Mouse (Mus musculus) lung, embryonic 14.5 days (tissue): Measurements from ENCODE around the gene Sparcl1. TPM values are rescaled to one million over a fixed set of nuclear protein-coding genes. Genes with fewer than 3 reads are reported as not detected.

Experiments
- ATAC-seq: fragments of 200-750 bp; cut with Nextera tagmentation; 2 replicates; pipeline ENCODE4 v1.8.0; 2017; ENCODE audit warnings: mild to moderate bottlenecking, moderate TSS enrichment, moderate library complexity; ENCODE audit not compliant: insufficient read depth
- DNase-seq: peaks from one replicate; pipeline ENCODE4 v3.0.0-alpha.2; 2015
- H3K27ac ChIP-seq: fragments of 300-500 bp; sonication (generic); 2 replicates; pipeline ENCODE4 v1.5.1; 2014; ENCODE audit warnings: low read depth, mild to moderate bottlenecking, moderate library complexity
- H3K27me3 ChIP-seq: fragments of 300-500 bp; sonication (generic); 2 replicates; pipeline ENCODE4 v1.6.1; 2014; ENCODE audit warnings: low read length, control low read depth; ENCODE audit not compliant: insufficient read depth
- H3K36me3 ChIP-seq: fragments of 300-500 bp; sonication (generic); 2 replicates; pipeline ENCODE4 v1.6.1; 2014; ENCODE audit warnings: control low read depth; ENCODE audit not compliant: insufficient read depth
- H3K4me1 ChIP-seq: fragments of 300-500 bp; sonication (generic); 2 replicates; pipeline ENCODE4 v1.6.1; 2014; ENCODE audit warnings: antibody characterized with exemption, control low read depth; ENCODE audit not compliant: insufficient read depth
- H3K4me2 ChIP-seq: fragments of 300-500 bp; sonication (generic); 2 replicates; pipeline ENCODE4 v1.6.1; 2014; ENCODE audit warnings: mild to moderate bottlenecking
- H3K4me3 ChIP-seq: fragments of 300-500 bp; sonication (generic); 2 replicates; pipeline ENCODE4 v1.5.1; 2014; ENCODE audit warnings: low read depth, low read length
- H3K9ac ChIP-seq: fragments of 300-500 bp; sonication (generic); 2 replicates; pipeline ENCODE4 v1.6.1; 2014
- H3K9me3 ChIP-seq: fragments of 300-500 bp; sonication (generic); 2 replicates; pipeline ENCODE4 v1.6.1; 2016; ENCODE audit warnings: low read depth, low read length, control low read depth
- CTCF ChIP-seq: IDR thresholded peaks from 2 replicates; pipeline ENCODE4 v1.5.1; 2016; ENCODE audit warnings: antibody characterized with exemption, low read depth
- WGBS: fragments of 180-500 bp; shearing (Covaris S2); extraction: QIAGEN DNeasy Blood & Tissue Kit; methylation state at CpG from one replicate; pipeline ENCODE4 v1.1.7; 2014; 5-methylcytosine and 5-hydroxymethylcytosine counted together
- polyA plus RNA-seq: library from polyadenylated mRNA; unstranded; fragments of >200 nt; fragmentation: Nextera tagmentation; extraction: Ambion mirVana; gene quantifications from 2 replicates; pipeline ENCODE4 v1.2.1, GENCODE M21; 2014

Sparcl1 gene
- polyA plus RNA-seq, 1 experiment from 2014 or later: 296 TPM

DNA sequence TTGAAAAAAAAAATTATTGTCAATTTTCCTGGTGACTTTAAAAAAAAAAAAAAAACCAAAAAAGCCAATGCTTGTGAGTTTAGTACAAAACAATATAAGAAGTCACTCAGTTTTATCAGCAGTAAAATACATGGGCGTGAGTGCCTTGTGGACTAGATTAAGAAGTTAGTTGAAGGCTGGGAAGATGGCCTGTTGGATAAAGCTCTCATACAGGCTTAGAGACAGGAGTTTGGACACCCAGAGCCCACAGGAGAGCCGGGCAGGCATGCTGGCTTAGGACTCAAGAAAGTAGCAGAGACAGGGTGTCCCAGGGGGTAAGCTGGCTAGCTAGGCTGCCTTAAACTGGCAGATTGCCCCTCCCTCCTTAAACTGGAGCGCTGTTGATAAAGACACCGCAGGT is 58.6 kb downstream of the Sparcl1 start:
- H3K9ac ChIP-seq: no peak overlapping the region
- H3K4me1 ChIP-seq: no peaks in the 10 kb centered on the region
- no peaks in the 10 kb centered on the region for H3K9me3 ChIP-seq
- H3K36me3 ChIP-seq: peaks cover 43% of the 10 kb centered on the region
- no peak for TF ChIP-seq CTCF
- WGBS: 94% methylated on average over 4 of the region's 4 CpGs
- no peaks in the 10 kb centered on the region for H3K27me3 ChIP-seq
- no peak overlapping the region for H3K27ac ChIP-seq
- no peak overlapping the region for H3K4me3 ChIP-seq
- ATAC-seq (no peak), DNase-seq (no peak)
- H3K4me2 ChIP-seq: no peak overlapping the region

DNA sequence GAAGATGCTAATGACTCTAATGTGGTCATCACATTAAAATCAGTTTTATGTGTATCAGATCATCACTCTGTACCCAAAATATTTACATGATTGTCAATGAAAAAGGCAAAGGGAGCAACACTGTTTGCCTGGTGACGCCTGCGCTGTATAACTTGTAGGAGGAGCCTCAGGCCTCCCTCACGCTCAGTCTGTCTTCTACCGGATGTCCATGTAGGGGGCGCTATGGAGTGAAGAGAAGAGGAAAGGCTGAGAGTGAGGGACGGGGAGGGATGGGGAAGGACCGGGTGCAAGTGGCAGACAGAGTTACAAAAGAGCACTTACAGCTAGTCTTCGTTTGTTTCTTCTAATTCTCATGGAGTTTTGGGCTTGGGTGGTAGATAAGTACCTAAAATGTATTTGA is 60.6 kb downstream of the Sparcl1 start:
- TF ChIP-seq CTCF: peak; percentile 56
- H3K9me3 ChIP-seq: no peaks in the 10 kb centered on the region
- H3K4me2 ChIP-seq: no peak overlapping the region
- H3K36me3 ChIP-seq: peaks cover 28% of the 10 kb centered on the region
- no peak overlapping the region for H3K9ac ChIP-seq
- ATAC-seq (no peak), DNase-seq (peak; percentile 26)
- no peak overlapping the region for H3K4me3 ChIP-seq
- 59% methylated on average over 8 of the region's 8 CpGs for WGBS
- no peaks in the 10 kb centered on the region for H3K27me3 ChIP-seq
- H3K27ac ChIP-seq: no peak overlapping the region
- 0 out of 2 replicates have a peak, but pooled peaks cover 4% of the 10 kb centered on the region for H3K4me1 ChIP-seq

DNA sequence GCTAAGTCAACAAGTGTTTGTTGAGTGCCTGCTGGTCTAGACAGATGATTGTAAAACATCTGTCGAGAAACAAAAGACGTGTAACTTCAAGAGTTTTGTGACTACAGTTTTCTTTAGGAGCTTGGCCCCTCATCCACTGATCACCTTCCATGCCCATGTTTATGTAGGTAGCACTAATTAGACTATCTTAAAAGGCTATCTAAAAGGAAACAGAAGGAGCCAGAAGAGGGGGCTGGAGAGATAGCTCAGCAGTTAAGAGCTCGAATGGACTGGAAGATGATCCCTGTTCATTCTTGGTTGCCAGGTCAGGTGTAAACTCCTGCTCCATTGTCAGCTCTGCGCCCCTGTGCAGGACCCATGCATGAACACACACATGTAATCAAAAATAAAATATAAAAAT is 65.4 kb downstream of the Sparcl1 start:
- ATAC-seq (no peak), DNase-seq (no peak)
- Histone ChIP-seq H3K36me3 (peaks cover 20% of the 10 kb centered on the region), H3K9ac (peak overlapping the region; percentile 89; the same call in 1 of the 2 replicates), H3K4me1 (0 out of 2 replicates have a peak, but pooled peaks cover 8% of the 10 kb centered on the region), H3K4me2 (peak overlapping the region; percentile 84), H3K27me3 (no peaks in the 10 kb centered on the region), H3K4me3 (peak overlapping the region; percentile 83), H3K9me3 (no peaks in the 10 kb centered on the region), H3K27ac (no peak overlapping the region)
- peak; percentile 10; the same call in 1 of the 2 replicates for TF ChIP-seq CTCF
- 35% methylated on average over 4 of the region's 4 CpGs for WGBS

DNA sequence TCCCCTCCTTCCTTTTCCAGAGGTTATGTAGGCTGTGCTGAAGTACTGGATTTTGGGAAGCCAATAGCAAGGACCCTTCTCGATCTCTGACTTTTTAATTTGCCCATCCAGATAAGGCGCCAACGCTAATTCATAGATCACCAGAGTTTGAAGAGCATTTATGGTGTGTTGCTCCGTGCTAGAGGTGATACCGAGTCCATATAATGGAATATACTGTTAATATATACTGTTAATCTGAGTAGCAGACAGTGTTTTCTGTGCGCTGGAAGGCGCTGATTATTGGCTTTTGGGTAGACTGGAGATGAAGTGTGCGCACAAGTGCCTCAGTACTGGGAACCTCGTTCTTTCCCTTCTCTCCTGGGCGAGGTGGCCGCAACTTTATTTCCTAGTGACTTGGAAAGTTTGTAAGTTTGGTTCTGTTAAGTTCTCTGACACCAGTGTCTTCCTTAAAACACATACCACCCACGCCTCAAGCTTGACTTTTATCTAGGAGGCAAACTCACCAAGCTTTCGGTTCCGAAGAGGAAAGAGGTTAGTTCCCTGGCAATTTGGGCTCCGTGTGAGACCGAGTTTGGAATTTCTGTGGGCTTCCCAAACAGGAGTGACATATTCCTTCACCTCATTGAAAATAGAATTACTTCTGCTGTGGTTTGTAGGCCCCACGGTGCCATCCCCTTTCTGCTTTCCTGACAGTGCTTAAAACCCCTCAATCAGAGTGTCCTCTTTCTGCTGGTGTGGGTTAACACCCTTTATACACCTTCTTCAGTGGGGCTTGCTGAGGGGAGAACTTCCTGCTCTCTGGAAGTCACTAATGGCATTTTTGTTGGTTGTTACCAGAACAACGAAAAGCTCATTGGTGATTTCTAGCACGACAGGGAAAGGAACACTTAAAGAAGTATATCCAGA is 66.1 kb downstream of the Sparcl1 start:
- 0 out of 2 replicates have a peak, but pooled peaks cover 8% of the 10 kb centered on the region for H3K4me1 ChIP-seq
- ATAC-seq (no peak), DNase-seq (peak; percentile 51)
- H3K9ac ChIP-seq: peak overlapping the region; percentile 89
- peak overlapping the region; percentile 87 for H3K27ac ChIP-seq
- H3K9me3 ChIP-seq: no peaks in the 10 kb centered on the region
- peak overlapping the region; percentile 83 for H3K4me3 ChIP-seq
- TF ChIP-seq CTCF: no peak
- H3K4me2 ChIP-seq: peak overlapping the region; percentile 84
- WGBS: 4% methylated on average over 19 of the region's 19 CpGs
- peaks cover 20% of the 10 kb centered on the region for H3K36me3 ChIP-seq
- no peaks in the 10 kb centered on the region for H3K27me3 ChIP-seq

DNA sequence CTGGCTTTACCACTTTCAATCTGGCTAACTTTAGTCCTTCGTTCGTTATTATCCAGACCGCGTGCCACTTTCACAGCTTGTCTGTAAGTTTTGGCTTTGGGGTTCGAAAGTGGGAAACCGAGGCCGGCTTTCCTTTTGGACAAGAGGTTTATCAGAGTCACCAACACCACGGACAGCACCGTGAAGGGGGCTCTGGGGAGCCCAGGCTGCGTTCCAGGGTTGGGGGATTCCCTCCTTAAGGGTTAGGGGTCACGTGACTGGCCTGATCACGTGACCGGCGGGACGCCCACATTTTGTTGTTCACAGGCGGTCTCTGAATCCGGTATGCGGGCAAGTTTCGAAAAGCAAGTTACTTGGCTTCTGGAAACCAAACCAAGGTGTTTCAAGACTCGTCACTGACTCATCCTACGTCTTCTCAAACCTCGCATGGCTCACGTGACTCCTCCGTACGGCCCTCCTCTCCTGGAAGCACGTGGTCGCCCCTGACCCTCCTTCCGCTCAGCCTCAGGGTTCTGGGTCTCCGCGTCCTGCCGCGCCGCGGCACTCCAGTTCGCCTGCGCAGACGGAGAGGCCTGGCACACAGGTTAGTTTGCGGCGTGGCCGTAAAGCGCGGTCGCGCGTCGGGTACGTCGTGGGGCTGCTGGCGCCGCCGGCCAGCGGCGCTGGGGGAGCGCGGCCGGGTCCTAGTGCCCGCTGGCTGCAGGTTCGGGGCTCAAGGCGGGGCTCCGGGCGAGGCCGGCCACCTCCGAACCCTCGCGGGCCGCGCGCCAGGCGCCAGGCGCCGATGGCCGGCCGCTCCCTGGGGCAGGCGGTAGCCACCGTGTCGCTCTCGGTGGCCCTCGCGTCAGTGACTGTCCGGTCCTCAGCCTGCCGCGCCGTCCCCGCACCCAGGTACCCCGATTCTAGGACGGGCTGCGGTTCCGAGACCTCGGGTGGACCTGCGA is 67.0 kb downstream of the Sparcl1 start, which contains the start of gene Nudt9:
Gene Nudt9 (plus strand): TSS at position 51 of the 944 bp plus-strand sequence.
- Histone ChIP-seq H3K4me3 (peak within 1 kb of the TSS; percentile 83), H3K4me1 (0 out of 2 replicates have a peak, but pooled peaks cover 8% of the 10 kb centered on the region), H3K27me3 (no peaks in the 10 kb centered on the region), H3K36me3 (peaks cover 11% of the 10 kb centered on the region), H3K27ac (peak within 1 kb of the TSS; percentile 87), H3K9me3 (no peaks in the 10 kb centered on the region), H3K4me2 (peak within 1 kb of the TSS; percentile 84), H3K9ac (peak within 1 kb of the TSS; percentile 89)
- WGBS: 4% methylated on average over 89 of the region's 90 CpGs
- ATAC-seq (peak; percentile 98), DNase-seq (peak; percentile 99)
- TF ChIP-seq CTCF: no peak

DNA sequence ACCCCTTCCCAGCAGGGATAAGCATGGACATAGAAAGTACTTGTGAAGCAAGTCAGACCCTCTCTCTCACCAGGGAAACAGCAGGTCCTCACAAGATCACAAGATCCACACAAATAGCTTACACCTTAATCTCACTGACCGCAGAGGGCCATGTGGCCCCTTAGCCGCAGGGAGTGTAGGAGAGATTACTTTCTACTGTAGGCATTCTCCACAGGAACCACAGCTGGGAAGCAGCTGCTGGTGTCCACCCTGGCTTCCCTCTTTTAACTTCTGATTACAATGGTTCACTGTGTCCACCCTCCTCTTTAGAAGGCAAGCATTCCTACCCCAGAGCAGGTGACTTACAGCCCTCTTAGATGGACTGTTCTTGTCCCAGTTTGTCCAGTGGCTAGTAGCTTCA is 69.8 kb downstream of the Sparcl1 start:
- 0 out of 2 replicates have a peak, but pooled peaks cover 8% of the 10 kb centered on the region for H3K4me1 ChIP-seq
- H3K36me3 ChIP-seq: no peaks in the 10 kb centered on the region
- no peak overlapping the region for H3K4me2 ChIP-seq
- H3K9me3 ChIP-seq: no peaks in the 10 kb centered on the region
- H3K4me3 ChIP-seq: no peak overlapping the region
- WGBS: 27% methylated on average over 2 of the region's 2 CpGs
- DNase-seq (no peak), ATAC-seq (no peak)
- H3K27ac ChIP-seq: no peak overlapping the region
- no peak overlapping the region for H3K9ac ChIP-seq
- no peaks in the 10 kb centered on the region for H3K27me3 ChIP-seq
- TF ChIP-seq CTCF: no peak
